Comparison of ENCODE assay signal across 9 mouse cellular contexts in genomic region chr6:124718703-124719102, GRCm38 (mm10). TPM values are rescaled to one million over a fixed set of nuclear protein-coding genes. Genes with fewer than 3 reads are reported as not detected.
DNase-seq lines count a peak whose midpoint lies in the region; ATAC-seq and TF ChIP-seq lines count a peak whose summit lies in the region.
"Had no signal": no experiment of that assay in that cellular context is flagged by ENCODE, and none has a peak within 500 bp of the region (broad histone marks: within the 10 kb centered on the region; RNA-seq: fewer than 3 reads in every experiment).

No protein-coding gene starts in this region.

- peak overlapping the region; percentile 79 for H3K27ac ChIP-seq in hindbrain, embryonic 10.5 days
- no peak overlapping the region for H3K27ac ChIP-seq in hindbrain, postnatal 0 days
- H3K27ac ChIP-seq in embryonic facial prominence, embryonic 13.5 days, result peak overlapping the region; percentile 73

- peaks cover 44% of the 10 kb centered on the region for H3K36me3 ChIP-seq in hindbrain, embryonic 10.5 days
- peaks cover 27% of the 10 kb centered on the region; the same call in 1 of the 2 replicates for H3K36me3 ChIP-seq in hindbrain, postnatal 0 days (ENCODE audit: insufficient read depth, low read length)
- peaks cover 38% of the 10 kb centered on the region for H3K36me3 ChIP-seq in embryonic facial prominence, embryonic 13.5 days

- H3K9me3 ChIP-seq in hindbrain, embryonic 10.5 days, result no peaks in the 10 kb centered on the region
- H3K9me3 ChIP-seq in hindbrain, postnatal 0 days (ENCODE audit: low read length), result no peaks in the 10 kb centered on the region
- H3K9me3 ChIP-seq in embryonic facial prominence, embryonic 13.5 days, result no peaks in the 10 kb centered on the region

- H3K4me1 ChIP-seq in hindbrain, embryonic 10.5 days (replicated peaks), result peaks cover 29% of the 10 kb centered on the region
- peaks cover 2% of the 10 kb centered on the region; the same call in 1 of the 2 replicates for H3K4me1 ChIP-seq in hindbrain, postnatal 0 days (ENCODE audit: insufficient read depth, low read length)
- peaks cover 14% of the 10 kb centered on the region for H3K4me1 ChIP-seq in embryonic facial prominence, embryonic 13.5 days

- no peaks in the 10 kb centered on the region for H3K27me3 ChIP-seq in hindbrain, embryonic 10.5 days (ENCODE audit: insufficient read depth, poor library complexity, severe bottlenecking)
- H3K27me3 ChIP-seq in hindbrain, postnatal 0 days (ENCODE audit: insufficient read depth, low read length), result no peaks in the 10 kb centered on the region
- no peaks in the 10 kb centered on the region for H3K27me3 ChIP-seq in embryonic facial prominence, embryonic 13.5 days

- DNase-seq in hindbrain, embryonic 10.5 days (ENCODE audit: low spot score), result no peak
- no peak for DNase-seq in hindbrain, postnatal 0 days (ENCODE audit: low spot score)
- DNase-seq in kidney, postnatal 4 days, result peak; percentile 63 to 77
- peak; percentile 42 for DNase-seq in ovary, postnatal 14 days (ENCODE audit: low spot score)
- no peak for DNase-seq in layer of hippocampus, adult 8-10 months (ENCODE audit: low spot score in 2 of 2)

- H3K9ac ChIP-seq in hindbrain, postnatal 0 days (replicated peaks; ENCODE audit: low read length), result no peak overlapping the region
- peak overlapping the region; percentile 65 for H3K9ac ChIP-seq in embryonic facial prominence, embryonic 13.5 days

- 61% methylated on average over 16 of the region's 16 CpGs for WGBS in hindbrain, embryonic 10.5 days
- WGBS in hindbrain, postnatal 0 days, result 64% methylated on average over 16 of the region's 16 CpGs
- 46% methylated on average over 16 of the region's 16 CpGs for WGBS in embryonic facial prominence, embryonic 13.5 days

- no peak for ATAC-seq in hindbrain, postnatal 0 days
- ATAC-seq in embryonic facial prominence, embryonic 13.5 days (ENCODE audit: insufficient number of reproducible peaks, insufficient read depth, low FRiP score, low TSS enrichment, low read depth), result peak; percentile 48; the same call in 1 of the 2 replicates
- no peak for ATAC-seq in erythroblast, adult 5-6 weeks (replicated peaks; ENCODE audit: low FRiP score, poor library complexity, severe bottlenecking)
- no peak for ATAC-seq in frontal cortex, adult (ENCODE audit: low TSS enrichment)

- TF ChIP-seq CTCF in hindbrain, postnatal 0 days (IDR thresholded peaks at IDR 0.05; ENCODE audit: low read depth), result no peak

- peak overlapping the region; percentile 39 for H3K4me3 ChIP-seq in hindbrain, embryonic 10.5 days
- H3K4me3 ChIP-seq in hindbrain, postnatal 0 days (ENCODE audit: low read length), result no peak overlapping the region
- H3K4me3 ChIP-seq in embryonic facial prominence, embryonic 13.5 days, result peak overlapping the region; percentile 39

- no peak overlapping the region for H3K4me2 ChIP-seq in hindbrain, postnatal 0 days (ENCODE audit: low read depth, low read length)
- H3K4me2 ChIP-seq in embryonic facial prominence, embryonic 13.5 days, result peak overlapping the region; percentile 49

RNA-seq across cellular contexts. Expression of gene Phb2, which starts 6.6 kb away (rescaled TPM):
- polyA plus RNA-seq in hindbrain, embryonic 10.5 days (2016; fragmentation: Nextera tagmentation; extraction: Ambion mirVana), result 410 and 445 TPM in 2 replicates
- 218 and 223 TPM in 2 replicates for total RNA-seq in hindbrain, postnatal 0 days (2014; rRNA removed)
- polyA plus RNA-seq in hindbrain, postnatal 0 days (2015; fragmentation: Nextera tagmentation; extraction: Ambion mirVana), result 267 and 270 TPM in 2 replicates
- 337 and 351 TPM in 2 replicates for polyA plus RNA-seq in embryonic facial prominence, embryonic 13.5 days (2015; fragmentation: Nextera tagmentation; extraction: Ambion mirVana)
- total RNA-seq in layer of hippocampus, adult 8-10 months (2022), result 100 to 1,000 TPM; 118 to 123 (median 120) TPM
- total RNA-seq in erythroblast, adult 5-6 weeks (2015; ENCODE audit: low replicate concordance), result 44.2 and 79.4 TPM in 2 replicates
- total RNA-seq in erythroblast, adult 5-6 weeks (2017; ENCODE audit: low replicate concordance), result 70.3 and 70.7 TPM in 2 replicates

RNA-seq across cellular contexts. Expression of gene Emg1, which starts 6.7 kb away (rescaled TPM):
- polyA plus RNA-seq in hindbrain, embryonic 10.5 days (2016; fragmentation: Nextera tagmentation; extraction: Ambion mirVana), result 215 and 232 TPM in 2 replicates
- 75.8 and 102 TPM in 2 replicates for total RNA-seq in hindbrain, postnatal 0 days (2014; rRNA removed)
- 100 and 102 TPM in 2 replicates for polyA plus RNA-seq in hindbrain, postnatal 0 days (2015; fragmentation: Nextera tagmentation; extraction: Ambion mirVana)
- 199 and 214 TPM in 2 replicates for polyA plus RNA-seq in embryonic facial prominence, embryonic 13.5 days (2015; fragmentation: Nextera tagmentation; extraction: Ambion mirVana)
- 10 to 100 TPM; 50.1 to 57.2 (median 52.5) TPM for total RNA-seq in layer of hippocampus, adult 8-10 months (2022)
- 65.1 and 66.0 TPM in 2 replicates for total RNA-seq in erythroblast, adult 5-6 weeks (2015; ENCODE audit: low replicate concordance)
- total RNA-seq in erythroblast, adult 5-6 weeks (2017; ENCODE audit: low replicate concordance), result 35.8 and 37.2 TPM in 2 replicates

RNA-seq across cellular contexts. Expression of gene Ptpn6, which starts 19.8 kb away (rescaled TPM):
- polyA plus RNA-seq in hindbrain, embryonic 10.5 days (2016; fragmentation: Nextera tagmentation; extraction: Ambion mirVana), result 7.9 and 8.2 TPM in 2 replicates
- total RNA-seq in hindbrain, postnatal 0 days (2014; rRNA removed), result 3.8 and 3.9 TPM in 2 replicates
- polyA plus RNA-seq in hindbrain, postnatal 0 days (2015; fragmentation: Nextera tagmentation; extraction: Ambion mirVana), result 4.3 and 4.8 TPM in 2 replicates
- 9.2 and 13.9 TPM in 2 replicates for polyA plus RNA-seq in embryonic facial prominence, embryonic 13.5 days (2015; fragmentation: Nextera tagmentation; extraction: Ambion mirVana)
- 10 to 100 TPM in 2 of 4 experiments, 1 to 10 TPM in 2; 2.2 to 24.3 (median 13.4) TPM for total RNA-seq in layer of hippocampus, adult 8-10 months (2022)
- total RNA-seq in erythroblast, adult 5-6 weeks (2015; ENCODE audit: low replicate concordance), result 57.8 and 60.2 TPM in 2 replicates
- total RNA-seq in erythroblast, adult 5-6 weeks (2017; ENCODE audit: low replicate concordance), result 142 and 156 TPM in 2 replicates

RNA-seq across cellular contexts. Expression of gene Grcc10, which starts 22.5 kb away (rescaled TPM):
- 446 and 555 TPM in 2 replicates for polyA plus RNA-seq in hindbrain, embryonic 10.5 days (2016; fragmentation: Nextera tagmentation; extraction: Ambion mirVana)
- total RNA-seq in hindbrain, postnatal 0 days (2014; rRNA removed), result 212 and 236 TPM in 2 replicates
- polyA plus RNA-seq in hindbrain, postnatal 0 days (2015; fragmentation: Nextera tagmentation; extraction: Ambion mirVana), result 643 and 649 TPM in 2 replicates
- 487 and 605 TPM in 2 replicates for polyA plus RNA-seq in embryonic facial prominence, embryonic 13.5 days (2015; fragmentation: Nextera tagmentation; extraction: Ambion mirVana)
- total RNA-seq in layer of hippocampus, adult 8-10 months (2022), result 100 to 1,000 TPM; 311 to 385 (median 325) TPM
- 33.6 and 64.9 TPM in 2 replicates for total RNA-seq in erythroblast, adult 5-6 weeks (2015; ENCODE audit: low replicate concordance)
- 7.5 and 16.9 TPM in 2 replicates for total RNA-seq in erythroblast, adult 5-6 weeks (2017; ENCODE audit: low replicate concordance)

RNA-seq across cellular contexts. Expression of gene Gm45234, which starts 37.1 kb away (rescaled TPM):
- polyA plus RNA-seq in hindbrain, embryonic 10.5 days (2016; fragmentation: Nextera tagmentation; extraction: Ambion mirVana), result not detected in 2 replicates
- 0.26 TPM in 1 of 2 replicates, not detected in the other for total RNA-seq in hindbrain, postnatal 0 days (2014; rRNA removed)
- not detected in 2 replicates for polyA plus RNA-seq in hindbrain, postnatal 0 days (2015; fragmentation: Nextera tagmentation; extraction: Ambion mirVana)
- polyA plus RNA-seq in embryonic facial prominence, embryonic 13.5 days (2015; fragmentation: Nextera tagmentation; extraction: Ambion mirVana), result 0.33 TPM in 1 of 2 replicates, not detected in the other
- total RNA-seq in layer of hippocampus, adult 8-10 months (2022), result 1 to 10 TPM in 1 of 4 experiments, not detected in 3; 5.1 TPM
- total RNA-seq in erythroblast, adult 5-6 weeks (2015; ENCODE audit: low replicate concordance), result not detected in 2 replicates
- 0.56 TPM in 1 of 2 replicates, not detected in the other for total RNA-seq in erythroblast, adult 5-6 weeks (2017; ENCODE audit: low replicate concordance)
- total RNA-seq: neutrophil, adult 5-6 weeks had no signal

Comparison
In these comparisons a context has a peak if more than half of its experiments do, and no peak if none do; other contexts are left out.
1. DNase-seq: peak in kidney, postnatal 4 days (2 of 2) and ovary, postnatal 14 days (single experiment); none in hindbrain, embryonic 10.5 days (single experiment), hindbrain, postnatal 0 days (single experiment) and layer of hippocampus, adult 8-10 months (0 of 2).